Mouse (Mus musculus) brain, adult 2 months (tissue): ENCODE measurements around the gene Pdx1.

Experiments used
- DNase-seq: peaks from one replicate; pipeline ENCODE4 v3.0.0; 2011; ENCODE audit warnings: low read depth, low spot score

Gene Pdx1

GRCm38 (mm10) chr5:147308451-147308850, 38.7 kb downstream of the Pdx1 start:
- DNase-seq, result no peak

- DNase-seq, result no peak
Measured at GRCm38 (mm10) chr5:147309786-147310185, 40.0 kb downstream of the Pdx1 start.

GRCm38 (mm10) chr5:147312830-147313685, 43.3 kb downstream of the Pdx1 start:
- no peak for DNase-seq

- peak; percentile 24 for DNase-seq
Measured at GRCm38 (mm10) chr5:147314646-147315431, 45.1 kb downstream of the Pdx1 start.

GRCm38 (mm10) chr5:147315432-147316075, 45.8 kb downstream of the Pdx1 start:
- no peak for DNase-seq

GRCm38 (mm10) chr5:147317321-147317720, 47.6 kb downstream of the Pdx1 start:
- no peak for DNase-seq

- no peak for DNase-seq
Measured at GRCm38 (mm10) chr5:147317991-147318390, 48.2 kb downstream of the Pdx1 start.

- peak; percentile 85 for DNase-seq
Measured at GRCm38 (mm10) chr5:147319653-147320052, 49.9 kb downstream of the Pdx1 start.

GRCm38 (mm10) chr5:147322183-147322582, 52.4 kb downstream of the Pdx1 start, which contains the start of gene Urad:
Urad (minus strand) TSS chr5:147322440.
- no peak for DNase-seq

GRCm38 (mm10) chr5:147323237-147323917, 53.6 kb downstream of the Pdx1 start:
- DNase-seq, result peak; percentile 57
